Mouse (Mus musculus) lung, embryonic 14.5 days (tissue): ENCODE data around the gene Mlip. TPM values are rescaled to one million over a fixed set of nuclear protein-coding genes. Genes with fewer than 3 reads are reported as not detected.

Experiments used
- ATAC-seq: fragments of 200-750 bp; cut with Nextera tagmentation; 2 replicates; pipeline ENCODE4 v1.8.0; 2017; ENCODE audit warnings: mild to moderate bottlenecking, moderate TSS enrichment, moderate library complexity; ENCODE audit not compliant: insufficient read depth
- DNase-seq: peaks from one replicate; pipeline ENCODE4 v3.0.0-alpha.2; 2015
- H3K27ac ChIP-seq: fragments of 300-500 bp; sonication (generic); 2 replicates; pipeline ENCODE4 v1.5.1; 2014; ENCODE audit warnings: low read depth, mild to moderate bottlenecking, moderate library complexity
- H3K27me3 ChIP-seq: fragments of 300-500 bp; sonication (generic); 2 replicates; pipeline ENCODE4 v1.6.1; 2014; ENCODE audit warnings: low read length, control low read depth; ENCODE audit not compliant: insufficient read depth
- H3K36me3 ChIP-seq: fragments of 300-500 bp; sonication (generic); 2 replicates; pipeline ENCODE4 v1.6.1; 2014; ENCODE audit warnings: control low read depth; ENCODE audit not compliant: insufficient read depth
- H3K4me1 ChIP-seq: fragments of 300-500 bp; sonication (generic); 2 replicates; pipeline ENCODE4 v1.6.1; 2014; ENCODE audit warnings: antibody characterized with exemption, control low read depth; ENCODE audit not compliant: insufficient read depth
- H3K4me2 ChIP-seq: fragments of 300-500 bp; sonication (generic); 2 replicates; pipeline ENCODE4 v1.6.1; 2014; ENCODE audit warnings: mild to moderate bottlenecking
- H3K4me3 ChIP-seq: fragments of 300-500 bp; sonication (generic); 2 replicates; pipeline ENCODE4 v1.5.1; 2014; ENCODE audit warnings: low read depth, low read length
- H3K9ac ChIP-seq: fragments of 300-500 bp; sonication (generic); 2 replicates; pipeline ENCODE4 v1.6.1; 2014
- H3K9me3 ChIP-seq: fragments of 300-500 bp; sonication (generic); 2 replicates; pipeline ENCODE4 v1.6.1; 2016; ENCODE audit warnings: low read depth, low read length, control low read depth
- CTCF ChIP-seq: IDR thresholded peaks from 2 replicates; pipeline ENCODE4 v1.5.1; 2016; ENCODE audit warnings: antibody characterized with exemption, low read depth
- WGBS: fragments of 180-500 bp; shearing (Covaris S2); extraction: QIAGEN DNeasy Blood & Tissue Kit; methylation state at CpG from one replicate; pipeline ENCODE4 v1.1.7; 2014; 5-methylcytosine and 5-hydroxymethylcytosine counted together
- polyA plus RNA-seq: library from polyadenylated mRNA; unstranded; fragments of >200 nt; fragmentation: Nextera tagmentation; extraction: Ambion mirVana; gene quantifications from 2 replicates; pipeline ENCODE4 v1.2.1, GENCODE M21; 2014

Mlip gene
- 1.0 and 4.1 TPM in 2 replicates for polyA plus RNA-seq

DNA sequence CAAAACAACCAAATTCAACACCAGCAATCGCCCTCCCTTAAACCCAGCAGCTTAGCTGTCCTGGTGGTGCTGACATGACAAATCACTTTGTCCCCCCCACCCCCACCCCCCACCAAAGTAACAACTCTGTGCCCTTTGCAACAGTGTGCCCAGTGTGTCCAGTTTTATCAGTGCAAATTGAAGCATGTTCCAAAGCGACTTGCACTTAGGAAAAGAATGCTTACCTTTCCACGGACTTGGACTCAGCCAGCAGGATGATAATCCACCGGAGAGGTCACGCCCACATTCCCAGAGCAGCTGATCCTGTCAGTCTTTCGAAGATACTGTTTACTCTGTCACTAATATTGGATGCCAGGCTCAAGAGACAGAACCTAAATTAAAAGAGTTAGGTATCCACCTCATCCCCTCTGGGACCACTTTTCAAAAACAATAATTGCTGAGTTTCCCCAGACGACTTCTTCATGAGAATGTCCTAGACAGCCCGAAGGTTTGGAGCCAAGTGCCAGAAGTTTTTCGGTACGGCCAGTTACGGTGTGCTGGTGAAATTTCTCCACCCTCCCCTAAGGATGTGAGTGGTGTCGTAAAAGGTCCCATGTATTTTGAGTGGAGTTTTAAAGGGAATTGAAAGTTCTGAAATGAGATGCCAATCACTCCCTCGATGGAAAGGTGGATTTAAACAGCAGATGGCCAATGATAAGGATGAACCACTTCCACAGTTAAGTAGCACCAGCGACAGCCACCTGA, at the start of gene Mlip:
TSS of gene Mlip (minus strand) at position 538 of the 744 bp plus-strand sequence.
- no peak within 1 kb of the TSS for H3K9ac ChIP-seq
- WGBS = 37% methylated on average over 14 of the region's 14 CpGs
- H3K9me3 ChIP-seq = no peaks in the 10 kb centered on the region
- ATAC-seq (no peak), DNase-seq (no peak)
- no peak within 1 kb of the TSS for H3K27ac ChIP-seq
- H3K4me1 ChIP-seq = no peaks in the 10 kb centered on the region
- H3K36me3 ChIP-seq = no peaks in the 10 kb centered on the region
- no peak within 1 kb of the TSS for H3K4me2 ChIP-seq
- H3K4me3 ChIP-seq = no peak within 1 kb of the TSS
- TF ChIP-seq CTCF = no peak
- no peaks in the 10 kb centered on the region for H3K27me3 ChIP-seq

GRCm38 (mm10) chr9:77399801-77400200, 47.0 kb upstream of the Mlip start:
- DNase-seq = no peak
- no peak overlapping the region for H3K4me3 ChIP-seq
- TF ChIP-seq CTCF = no peak
- H3K4me1 ChIP-seq = no peaks in the 10 kb centered on the region
- no peaks in the 10 kb centered on the region for H3K9me3 ChIP-seq
- H3K4me2 ChIP-seq = no peak overlapping the region
- ATAC-seq = no peak
- H3K36me3 ChIP-seq = no peaks in the 10 kb centered on the region
- WGBS = 88% methylated on average over 5 of the region's 5 CpGs
- H3K9ac ChIP-seq = no peak overlapping the region
- H3K27me3 ChIP-seq = no peaks in the 10 kb centered on the region
- no peak overlapping the region for H3K27ac ChIP-seq

GRCm38 (mm10) chr9:77398856-77399631, 46.3 kb upstream of the Mlip start:
- 69% methylated on average over 13 of the region's 13 CpGs for WGBS
- TF ChIP-seq CTCF = no peak
- ATAC-seq (no peak), DNase-seq (no peak)
- Histone ChIP-seq H3K4me1 (no peaks in the 10 kb centered on the region), H3K4me2 (no peak overlapping the region), H3K9ac (no peak overlapping the region), H3K4me3 (no peak overlapping the region), H3K36me3 (no peaks in the 10 kb centered on the region), H3K27ac (no peak overlapping the region), H3K9me3 (no peaks in the 10 kb centered on the region), H3K27me3 (no peaks in the 10 kb centered on the region)

- TF ChIP-seq CTCF = no peak
- H3K27ac ChIP-seq = no peak overlapping the region
- no peaks in the 10 kb centered on the region for H3K4me1 ChIP-seq
- H3K4me2 ChIP-seq = no peak overlapping the region
- 52% methylated on average over 4 of the region's 4 CpGs for WGBS
- H3K4me3 ChIP-seq = no peak overlapping the region
- no peak for DNase-seq
- no peaks in the 10 kb centered on the region for H3K9me3 ChIP-seq
- no peaks in the 10 kb centered on the region for H3K27me3 ChIP-seq
- H3K36me3 ChIP-seq = no peaks in the 10 kb centered on the region
- no peak for ATAC-seq
- H3K9ac ChIP-seq = no peak overlapping the region
Measured at GRCm38 (mm10) chr9:77397027-77397426, 44.3 kb upstream of the Mlip start.

GRCm38 (mm10) chr9:77391248-77391647, 38.5 kb upstream of the Mlip start:
- DNase-seq (no peak), ATAC-seq (no peak)
- TF ChIP-seq CTCF = no peak
- no peaks in the 10 kb centered on the region for H3K9me3 ChIP-seq
- no peaks in the 10 kb centered on the region for H3K4me1 ChIP-seq
- no peak overlapping the region for H3K4me2 ChIP-seq
- no peaks in the 10 kb centered on the region for H3K36me3 ChIP-seq
- no peaks in the 10 kb centered on the region for H3K27me3 ChIP-seq
- H3K9ac ChIP-seq = no peak overlapping the region
- no peak overlapping the region for H3K4me3 ChIP-seq
- no peak overlapping the region for H3K27ac ChIP-seq
- 84% methylated on average over 10 of the region's 10 CpGs for WGBS

GRCm38 (mm10) chr9:77388956-77389355, 36.2 kb upstream of the Mlip start:
- ATAC-seq = no peak
- WGBS = 70% methylated on average over 8 of the region's 8 CpGs
- Histone ChIP-seq H3K4me3 (no peak overlapping the region), H3K36me3 (no peaks in the 10 kb centered on the region), H3K4me2 (no peak overlapping the region), H3K27ac (no peak overlapping the region), H3K9ac (no peak overlapping the region), H3K9me3 (no peaks in the 10 kb centered on the region), H3K4me1 (peaks cover 4% of the 10 kb centered on the region; the same call in 1 of the 2 replicates), H3K27me3 (no peaks in the 10 kb centered on the region)
- no peak for TF ChIP-seq CTCF
- DNase-seq = no peak

DNA sequence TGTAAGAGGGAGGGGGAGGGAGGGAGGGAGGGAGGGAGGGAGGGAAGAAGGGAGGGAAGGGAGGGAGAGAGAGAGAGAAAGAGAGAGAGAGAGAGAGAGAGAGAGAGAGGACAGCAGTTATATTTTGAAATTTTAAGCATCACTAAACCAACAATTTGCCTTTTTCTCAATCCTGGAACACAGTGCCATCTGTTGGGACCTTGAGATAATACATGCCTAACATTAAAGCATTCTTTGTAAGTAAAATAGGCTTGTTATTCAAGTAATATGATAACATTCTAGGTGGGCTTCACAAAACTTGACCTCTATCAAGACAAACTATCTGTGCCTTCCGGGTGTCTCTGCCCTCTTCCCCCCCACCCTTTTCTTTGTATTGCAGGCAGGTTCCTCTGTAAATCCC, 34.0 kb upstream of the Mlip start:
- DNase-seq = peak; percentile 76

More for the DNA sequence above, 34.0 kb upstream of the Mlip start:
- H3K9ac ChIP-seq = no peak overlapping the region
- peaks cover 4% of the 10 kb centered on the region; the same call in 1 of the 2 replicates for H3K4me1 ChIP-seq
- H3K27ac ChIP-seq = no peak overlapping the region
- no peak overlapping the region for H3K4me2 ChIP-seq
- no peak for ATAC-seq
- no peaks in the 10 kb centered on the region for H3K27me3 ChIP-seq
- H3K9me3 ChIP-seq = no peaks in the 10 kb centered on the region
- TF ChIP-seq CTCF = peak; percentile 58
- no peaks in the 10 kb centered on the region for H3K36me3 ChIP-seq
- H3K4me3 ChIP-seq = no peak overlapping the region
- 4% methylated on average over 1 of the region's 1 CpGs for WGBS
